Mouse (Mus musculus) forebrain, embryonic 12.5 days (tissue): ENCODE results near the gene Patj. TPM values are rescaled to one million over a fixed set of nuclear protein-coding genes. Genes with fewer than 3 reads are reported as not detected.

ENCODE experiments used
- ATAC-seq: fragments of 200-750 bp; cut with Nextera tagmentation; 2 replicates; pipeline ENCODE4 v1.8.0; 2017; ENCODE audit warnings: moderate TSS enrichment; ENCODE audit not compliant: low FRiP score
- H3K27ac ChIP-seq: fragments of 300-500 bp; sonication (generic); 2 replicates; pipeline ENCODE4 v1.5.1; 2016; ENCODE audit warnings: mild to moderate bottlenecking
- H3K27me3 ChIP-seq: fragments of 300-500 bp; sonication (generic); 2 replicates; pipeline ENCODE4 v1.6.1; 2016; ENCODE audit warnings: mild to moderate bottlenecking
- H3K36me3 ChIP-seq: fragments of 300-500 bp; sonication (generic); replicated peaks from 2 replicates; pipeline ENCODE4 v1.6.1; 2016; ENCODE audit warnings: mild to moderate bottlenecking
- H3K4me1 ChIP-seq: fragments of 300-500 bp; sonication (generic); 2 replicates; pipeline ENCODE4 v1.6.1; 2016
- H3K4me2 ChIP-seq: fragments of 300-500 bp; sonication (generic); 2 replicates; pipeline ENCODE4 v1.6.1; 2016; ENCODE audit warnings: mild to moderate bottlenecking, moderate library complexity
- H3K4me3 ChIP-seq: fragments of 300-500 bp; sonication (generic); replicated peaks from 2 replicates; pipeline ENCODE4 v1.5.1; 2016; ENCODE audit warnings: mild to moderate bottlenecking
- H3K9ac ChIP-seq: fragments of 300-500 bp; sonication (generic); 2 replicates; pipeline ENCODE4 v1.6.1; 2016; ENCODE audit warnings: mild to moderate bottlenecking
- H3K9me3 ChIP-seq: fragments of 300-500 bp; sonication (generic); 2 replicates; pipeline ENCODE4 v1.6.1; 2016
- WGBS: fragments of 180-500 bp; shearing (Covaris S2); methylation state at CpG from one replicate; pipeline ENCODE4 v1.1.7; 2016; 5-methylcytosine and 5-hydroxymethylcytosine counted together
- polyA plus RNA-seq: library from polyadenylated mRNA; unstranded; fragments of >200 nt; fragmentation: Nextera tagmentation; extraction: Ambion mirVana; gene quantifications from 2 replicates; pipeline ENCODE4 v1.2.1, GENCODE M21; 2016

The Patj gene
- polyA plus RNA-seq, 1 experiment from 2014 or later, result 12.9 TPM

- 82% methylated on average over 3 of the region's 3 CpGs for WGBS
- H3K27me3 ChIP-seq, result no peaks in the 10 kb centered on the region
- no peak overlapping the region for H3K4me3 ChIP-seq
- H3K4me2 ChIP-seq, result no peak overlapping the region
- ATAC-seq, result no peak
- H3K4me1 ChIP-seq, result no peaks in the 10 kb centered on the region
- no peaks in the 10 kb centered on the region for H3K9me3 ChIP-seq
- H3K27ac ChIP-seq, result no peak overlapping the region
- H3K36me3 ChIP-seq, result no peaks in the 10 kb centered on the region
- no peak overlapping the region for H3K9ac ChIP-seq
Observed at GRCm38 (mm10) chr4:98451259-98451658, 55.7 kb downstream of the Patj start.

GRCm38 (mm10) chr4:98452725-98453124 is 57.1 kb downstream of the Patj start:
- Histone ChIP-seq H3K4me1 (no peaks in the 10 kb centered on the region), H3K27ac (no peak overlapping the region), H3K36me3 (no peaks in the 10 kb centered on the region), H3K4me3 (no peak overlapping the region), H3K9me3 (no peaks in the 10 kb centered on the region), H3K27me3 (no peaks in the 10 kb centered on the region), H3K4me2 (no peak overlapping the region), H3K9ac (no peak overlapping the region)
- no peak for ATAC-seq
- WGBS, result 93% methylated on average over 2 of the region's 2 CpGs

DNA sequence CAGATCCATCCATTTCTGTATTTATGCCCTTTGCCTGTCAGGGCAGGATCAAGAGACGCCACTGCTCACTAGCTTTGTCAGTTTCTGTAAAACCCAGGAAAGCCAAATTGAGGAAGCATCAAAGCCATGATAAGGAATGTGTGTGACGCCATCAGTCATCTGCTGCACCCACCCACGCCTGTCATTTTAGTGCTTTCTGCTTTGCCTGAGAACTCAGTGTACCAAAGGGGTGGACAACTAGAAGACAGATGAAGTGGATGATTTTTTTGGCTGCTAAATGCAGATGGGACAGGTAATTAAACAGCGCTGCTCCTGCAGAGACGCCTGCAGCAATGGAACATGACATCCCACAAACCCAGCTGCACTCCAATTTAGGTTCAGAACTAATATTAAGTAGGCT is 57.6 kb downstream of the Patj start:
- Histone ChIP-seq H3K4me2 (no peak overlapping the region), H3K27me3 (no peaks in the 10 kb centered on the region), H3K27ac (no peak overlapping the region), H3K4me3 (no peak overlapping the region), H3K9ac (no peak overlapping the region), H3K36me3 (no peaks in the 10 kb centered on the region), H3K4me1 (no peaks in the 10 kb centered on the region), H3K9me3 (no peaks in the 10 kb centered on the region)
- WGBS, result 92% methylated on average over 5 of the region's 5 CpGs
- ATAC-seq, result no peak

DNA sequence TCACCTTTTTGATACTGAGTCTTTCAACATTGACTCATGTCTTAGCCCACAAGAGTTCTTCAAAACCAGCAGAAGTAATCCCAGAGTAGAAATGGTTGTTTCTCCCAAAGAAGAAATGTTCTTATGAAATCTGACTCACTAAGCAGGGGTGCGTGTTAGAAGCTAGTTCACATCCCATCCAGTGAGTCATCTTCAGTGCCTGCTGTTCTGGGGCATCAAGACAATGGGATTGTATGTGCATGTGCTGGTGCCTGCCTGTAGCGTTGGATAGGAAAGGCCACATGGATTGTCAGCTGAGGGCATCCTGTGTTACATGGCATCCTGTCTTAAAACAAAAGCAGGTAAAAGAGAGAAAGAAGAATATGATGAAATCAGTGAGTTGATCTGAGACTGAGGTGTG is 59.8 kb downstream of the Patj start:
- H3K4me3 ChIP-seq, result no peak overlapping the region
- 88% methylated on average over 2 of the region's 2 CpGs for WGBS

GRCm38 (mm10) chr4:98455910-98456309 is 60.3 kb downstream of the Patj start:
- H3K4me3 ChIP-seq, result no peak overlapping the region
- no peaks in the 10 kb centered on the region for H3K27me3 ChIP-seq
- no peaks in the 10 kb centered on the region for H3K4me1 ChIP-seq
- no peaks in the 10 kb centered on the region for H3K9me3 ChIP-seq
- H3K27ac ChIP-seq, result no peak overlapping the region
- H3K36me3 ChIP-seq, result no peaks in the 10 kb centered on the region
- H3K9ac ChIP-seq, result no peak overlapping the region
- ATAC-seq, result no peak
- WGBS, result 88% methylated on average over 8 of the region's 8 CpGs
- no peak overlapping the region for H3K4me2 ChIP-seq

More for the DNA sequence above, 59.8 kb downstream of the Patj start:
- no peak overlapping the region for H3K4me2 ChIP-seq
- no peak overlapping the region for H3K27ac ChIP-seq
- no peak for ATAC-seq
- H3K9me3 ChIP-seq, result no peaks in the 10 kb centered on the region
- no peaks in the 10 kb centered on the region for H3K36me3 ChIP-seq
- H3K4me1 ChIP-seq, result no peaks in the 10 kb centered on the region
- no peaks in the 10 kb centered on the region for H3K27me3 ChIP-seq
- H3K9ac ChIP-seq, result no peak overlapping the region

DNA sequence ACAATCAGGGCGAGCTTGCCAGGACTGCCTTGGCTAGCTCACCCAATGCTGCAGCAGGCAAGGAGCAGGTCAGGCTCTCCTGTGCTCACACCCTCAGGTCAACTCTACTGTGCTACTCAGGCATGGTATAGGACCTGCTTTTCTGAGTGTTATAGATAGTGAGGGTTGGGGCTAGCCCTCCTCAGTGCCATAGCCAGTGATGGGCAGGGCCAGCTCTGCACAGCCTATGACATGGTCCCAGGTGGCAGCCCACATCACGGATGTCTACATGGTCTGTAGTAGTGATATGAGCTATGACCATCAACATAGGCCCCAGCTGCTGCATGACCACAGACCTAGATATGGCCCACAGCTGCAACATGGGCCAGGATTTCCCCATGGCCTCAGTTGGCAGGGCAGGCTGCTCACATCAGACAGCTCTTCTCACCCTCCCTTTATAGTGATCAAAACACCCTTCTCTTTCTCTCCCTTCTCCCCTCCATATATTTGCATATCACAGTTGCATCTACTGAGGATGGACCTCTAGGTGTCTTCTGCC is 66.3 kb downstream of the Patj start:
- 94% methylated on average over 2 of the region's 2 CpGs for WGBS
- no peak overlapping the region for H3K4me2 ChIP-seq
- ATAC-seq, result no peak; the same call in 1 of the 2 replicates

GRCm38 (mm10) chr4:98465476-98465875 is 69.9 kb downstream of the Patj start:
- no peak overlapping the region for H3K27ac ChIP-seq
- no peak for ATAC-seq
- no peaks in the 10 kb centered on the region for H3K36me3 ChIP-seq
- H3K4me2 ChIP-seq, result no peak overlapping the region
- 90% methylated on average over 1 of the region's 1 CpGs for WGBS
- no peak overlapping the region for H3K9ac ChIP-seq
- no peaks in the 10 kb centered on the region for H3K4me1 ChIP-seq
- H3K27me3 ChIP-seq, result no peaks in the 10 kb centered on the region
- no peak overlapping the region for H3K4me3 ChIP-seq
- H3K9me3 ChIP-seq, result no peaks in the 10 kb centered on the region

More for the DNA sequence above, 66.3 kb downstream of the Patj start:
- Histone ChIP-seq H3K4me1 (no peaks in the 10 kb centered on the region), H3K9me3 (no peaks in the 10 kb centered on the region), H3K4me3 (no peak overlapping the region), H3K9ac (no peak overlapping the region), H3K27ac (no peak overlapping the region), H3K27me3 (no peaks in the 10 kb centered on the region), H3K36me3 (no peaks in the 10 kb centered on the region)

DNA sequence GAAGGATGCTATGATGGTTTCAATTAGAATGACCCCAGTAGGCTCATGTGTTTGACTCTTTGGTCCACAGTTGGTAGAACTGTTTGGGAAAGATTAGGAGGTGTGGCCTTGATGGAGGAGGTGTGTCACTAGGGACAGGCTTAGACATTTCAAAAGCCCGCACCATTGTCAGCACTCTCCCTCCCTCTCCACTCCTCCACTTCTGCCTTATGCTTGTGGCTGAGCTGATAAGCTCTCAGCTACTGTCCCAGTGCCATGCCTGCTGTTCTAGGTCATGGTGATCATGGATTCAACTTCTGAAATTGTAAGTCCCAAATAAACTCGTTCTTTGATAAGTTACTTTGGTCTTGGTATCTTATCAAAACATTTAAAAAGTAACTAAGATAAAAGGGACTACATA is 70.3 kb downstream of the Patj start:
- Histone ChIP-seq H3K4me3 (no peak overlapping the region), H3K27ac (no peak overlapping the region), H3K36me3 (no peaks in the 10 kb centered on the region), H3K9me3 (no peaks in the 10 kb centered on the region), H3K4me2 (no peak overlapping the region), H3K9ac (no peak overlapping the region), H3K27me3 (no peaks in the 10 kb centered on the region), H3K4me1 (no peaks in the 10 kb centered on the region)
- WGBS, result 87% methylated on average over 2 of the region's 2 CpGs
- ATAC-seq, result no peak

DNA sequence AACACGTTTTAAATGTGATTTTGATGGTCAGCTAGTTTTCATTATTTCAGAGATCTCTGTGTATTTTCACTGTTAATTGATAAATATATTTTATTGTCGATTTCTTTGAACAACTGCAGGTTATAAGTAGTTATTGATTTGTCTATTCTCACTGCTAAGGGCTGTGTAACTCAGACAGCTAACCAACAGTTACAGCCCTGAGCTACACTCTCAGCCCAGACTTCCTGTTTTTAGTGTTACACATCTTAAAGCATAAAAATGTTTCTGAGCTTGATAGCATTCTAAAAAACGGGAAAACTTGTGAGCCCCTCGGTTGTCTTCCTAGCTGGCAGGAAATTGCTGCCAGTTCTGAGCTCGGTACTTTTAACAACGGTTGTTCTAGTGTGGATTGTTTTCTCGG is 75.8 kb downstream of the Patj start:
- H3K36me3 ChIP-seq, result no peaks in the 10 kb centered on the region
- H3K4me1 ChIP-seq, result no peaks in the 10 kb centered on the region
- no peak overlapping the region for H3K4me3 ChIP-seq
- no peak for ATAC-seq
- H3K9ac ChIP-seq, result no peak overlapping the region
- no peaks in the 10 kb centered on the region for H3K9me3 ChIP-seq
- 90% methylated on average over 7 of the region's 7 CpGs for WGBS
- no peak overlapping the region for H3K4me2 ChIP-seq
- no peak overlapping the region for H3K27ac ChIP-seq
- H3K27me3 ChIP-seq, result no peaks in the 10 kb centered on the region

GRCm38 (mm10) chr4:98473491-98473890 is 77.9 kb downstream of the Patj start:
- WGBS, result 74% methylated on average over 3 of the region's 3 CpGs
- Histone ChIP-seq H3K4me2 (no peak overlapping the region), H3K36me3 (no peaks in the 10 kb centered on the region)

GRCm38 (mm10) chr4:98478005-98478404 is 82.4 kb downstream of the Patj start:
- H3K4me3 ChIP-seq, result no peak overlapping the region
- H3K27ac ChIP-seq, result no peak overlapping the region
- no peak for ATAC-seq
- H3K9me3 ChIP-seq, result no peaks in the 10 kb centered on the region
- no peak overlapping the region for H3K4me2 ChIP-seq
- H3K36me3 ChIP-seq, result no peaks in the 10 kb centered on the region
- H3K9ac ChIP-seq, result no peak overlapping the region
- H3K27me3 ChIP-seq, result no peaks in the 10 kb centered on the region
- H3K4me1 ChIP-seq, result no peaks in the 10 kb centered on the region
- 74% methylated on average over 3 of the region's 3 CpGs for WGBS

More at GRCm38 (mm10) chr4:98473491-98473890, 77.9 kb downstream of the Patj start:
- no peak overlapping the region for H3K4me3 ChIP-seq
- no peaks in the 10 kb centered on the region for H3K9me3 ChIP-seq
- H3K9ac ChIP-seq, result no peak overlapping the region
- no peak for ATAC-seq
- H3K27ac ChIP-seq, result no peak overlapping the region
- no peaks in the 10 kb centered on the region for H3K27me3 ChIP-seq
- no peaks in the 10 kb centered on the region for H3K4me1 ChIP-seq

GRCm38 (mm10) chr4:98486475-98486874 is 90.9 kb downstream of the Patj start:
- Histone ChIP-seq H3K36me3 (no peaks in the 10 kb centered on the region), H3K27ac (no peak overlapping the region), H3K4me3 (no peak overlapping the region), H3K27me3 (no peaks in the 10 kb centered on the region), H3K9me3 (no peaks in the 10 kb centered on the region), H3K4me1 (no peaks in the 10 kb centered on the region), H3K4me2 (no peak overlapping the region), H3K9ac (no peak overlapping the region)
- WGBS, result 82% methylated on average over 3 of the region's 3 CpGs
- ATAC-seq, result no peak

DNA sequence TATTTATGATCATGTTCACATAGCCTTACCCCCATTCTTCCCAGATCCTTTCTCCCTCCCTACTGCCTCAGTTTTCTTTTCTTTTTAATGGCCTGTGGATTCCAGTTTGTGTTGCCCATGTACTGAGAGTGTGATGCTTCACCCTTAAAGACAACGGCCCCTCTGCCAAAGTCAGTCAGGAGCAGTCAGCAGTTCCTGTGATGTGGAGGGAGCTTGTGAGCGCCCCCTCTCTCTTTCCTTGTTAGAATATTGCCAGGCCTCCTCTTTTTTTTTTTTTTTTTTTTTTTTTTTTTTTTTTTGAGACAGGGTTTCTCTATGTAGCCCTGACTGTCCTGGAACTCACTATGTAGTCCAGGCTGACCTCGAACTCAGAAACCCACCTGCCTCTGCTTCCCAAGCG is 91.3 kb downstream of the Patj start:
- Histone ChIP-seq H3K27me3 (no peaks in the 10 kb centered on the region), H3K9me3 (no peaks in the 10 kb centered on the region), H3K4me3 (no peak overlapping the region), H3K27ac (no peak overlapping the region), H3K4me1 (no peaks in the 10 kb centered on the region), H3K9ac (no peak overlapping the region), H3K4me2 (no peak overlapping the region), H3K36me3 (no peaks in the 10 kb centered on the region)
- WGBS, result 84% methylated on average over 4 of the region's 4 CpGs
- no peak for ATAC-seq
